Mouse (Mus musculus): Measurements from ENCODE around the gene Schip1.
"Not testable (repeated sequence)": the region's sequence is repeated elsewhere in the genome, so short reads cannot be mapped to it uniquely, and the experiment has no call there.

Gene Schip1

GRCm38 (mm10) chr3:68064731-68065130, at the start of gene Schip1:
Gene Schip1, plus strand, starts transcription at chr3:68064802.
- no peak for DNase-seq (ENCODE audit: low spot score)

- no peak for DNase-seq (ENCODE audit: low spot score)
Measured at GRCm38 (mm10) chr3:68015786-68016185, 48.8 kb upstream of the Schip1 start.

- no peak for DNase-seq (ENCODE audit: low spot score)
Measured at GRCm38 (mm10) chr3:68019401-68019800, 45.2 kb upstream of the Schip1 start.

GRCm38 (mm10) chr3:68036097-68036496, 28.5 kb upstream of the Schip1 start:
- no peak for DNase-seq (ENCODE audit: low spot score)

- DNase-seq (ENCODE audit: low spot score) = no peak
Measured at GRCm38 (mm10) chr3:68042951-68043350, 21.7 kb upstream of the Schip1 start.

GRCm38 (mm10) chr3:68045475-68046416, 18.9 kb upstream of the Schip1 start:
- DNase-seq (ENCODE audit: low spot score) = peak; percentile 6

GRCm38 (mm10) chr3:68053538-68053937, 11.1 kb upstream of the Schip1 start:
- DNase-seq (ENCODE audit: low spot score) = no peak

GRCm38 (mm10) chr3:68055071-68055470, 9.5 kb upstream of the Schip1 start:
- DNase-seq (ENCODE audit: low spot score) = no peak

GRCm38 (mm10) chr3:68056373-68057275, 8.0 kb upstream of the Schip1 start:
- peak; percentile 47 for DNase-seq (ENCODE audit: low spot score)

GRCm38 (mm10) chr3:68059162-68059800, 5.3 kb upstream of the Schip1 start:
- DNase-seq (ENCODE audit: low spot score) = no peak

GRCm38 (mm10) chr3:68071395-68072386, 7.1 kb downstream of the Schip1 start:
- DNase-seq (ENCODE audit: low spot score) = no peak

GRCm38 (mm10) chr3:68077406-68077805, 12.8 kb downstream of the Schip1 start:
- DNase-seq (ENCODE audit: low spot score) = no peak

GRCm38 (mm10) chr3:68085024-68085423, 20.4 kb downstream of the Schip1 start:
- DNase-seq (ENCODE audit: low spot score) = no peak

GRCm38 (mm10) chr3:68092108-68092507, 27.5 kb downstream of the Schip1 start:
- no peak for DNase-seq (ENCODE audit: low spot score)

GRCm38 (mm10) chr3:68096724-68097431, 32.3 kb downstream of the Schip1 start:
- no peak for DNase-seq (ENCODE audit: low spot score)

GRCm38 (mm10) chr3:68099561-68099960, 35.0 kb downstream of the Schip1 start:
- not testable (repeated sequence) for DNase-seq (ENCODE audit: low spot score)

- DNase-seq (ENCODE audit: low spot score) = no peak
Measured at GRCm38 (mm10) chr3:68101343-68101742, 36.7 kb downstream of the Schip1 start.

- no peak for DNase-seq (ENCODE audit: low spot score)
Measured at GRCm38 (mm10) chr3:68105081-68105685, 40.6 kb downstream of the Schip1 start.

- DNase-seq (ENCODE audit: low spot score) = no peak
Measured at GRCm38 (mm10) chr3:68121338-68121737, 56.7 kb downstream of the Schip1 start.
